Mouse (Mus musculus): ENCODE results near the gene Chst1. TPM values are rescaled to one million over a fixed set of nuclear protein-coding genes. Genes with fewer than 3 reads are reported as not detected.

Gene Chst1
- 25.2 and 31.6 TPM in 2 replicates for polyA plus RNA-seq (2012; rRNA removed)

DNA sequence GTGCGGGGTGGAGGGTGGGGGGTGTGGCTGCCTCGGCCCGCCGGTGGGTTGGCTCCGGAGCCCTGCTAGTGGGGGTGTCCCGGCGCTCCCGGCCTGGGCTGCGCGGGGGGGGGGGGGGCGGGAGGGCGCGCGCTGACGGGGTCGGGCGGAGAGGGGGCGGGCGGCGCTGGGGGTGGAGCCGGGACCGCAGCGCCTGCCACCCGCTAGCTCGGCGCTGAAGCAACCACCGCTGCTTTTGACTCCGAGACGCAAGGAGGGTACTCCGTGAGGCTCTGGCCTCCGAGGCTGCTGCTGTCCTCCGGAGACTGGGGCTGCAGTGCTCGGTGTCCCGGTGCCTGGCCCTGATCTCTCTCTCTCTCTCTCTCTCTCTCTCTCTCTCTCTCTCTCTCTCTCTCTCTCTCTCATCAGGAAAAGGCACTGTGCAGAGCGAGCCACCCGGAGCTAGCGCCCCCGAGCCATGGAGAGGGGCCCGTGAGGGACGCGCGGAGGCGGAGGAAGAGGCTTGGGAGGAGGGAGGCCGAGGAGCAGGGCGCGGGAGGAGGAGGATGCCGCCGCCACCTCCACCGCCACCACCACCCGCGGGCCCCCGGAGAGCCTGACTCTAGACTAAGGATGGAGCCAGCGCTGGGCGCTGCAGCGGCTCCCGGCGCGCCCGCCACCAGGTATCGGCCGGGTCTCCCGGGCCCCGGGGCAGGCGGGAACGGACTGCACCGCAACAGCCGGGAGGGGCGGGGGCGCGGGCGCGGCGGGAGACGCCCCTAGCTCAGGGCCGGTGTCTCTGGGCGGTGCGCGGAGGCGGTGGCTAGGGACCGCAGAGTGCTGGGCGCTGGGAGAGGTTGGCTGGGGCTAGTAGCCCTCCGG is at the start of gene Chst1:
Chst1 (plus strand) TSS at position 221 of the 861 bp plus-strand sequence.

Other genes starting within 250 kb of the Chst1 start
- gene Pex16, start 225.0 kb upstream of the Chst1 start, polyA plus RNA-seq (2012; rRNA removed): 86.2 and 90.2 TPM in 2 replicates
- gene Large2, start 224.8 kb upstream of the Chst1 start, polyA plus RNA-seq (2012; rRNA removed): 78.5 and 128 TPM in 2 replicates
- 3.8 and 4.2 TPM in 2 replicates for gene 1700029I15Rik, start 217.2 kb upstream of the Chst1 start, polyA plus RNA-seq (2012; rRNA removed)
- 52.4 and 56.7 TPM in 2 replicates for gene Mapk8ip1, start 198.4 kb upstream of the Chst1 start, polyA plus RNA-seq (2012; rRNA removed)
- gene Cry2, start 165.7 kb upstream of the Chst1 start, polyA plus RNA-seq (2012; rRNA removed): 41.4 and 56.0 TPM in 2 replicates
- 58.6 and 73.0 TPM in 2 replicates for gene Slc35c1, start 139.2 kb upstream of the Chst1 start, polyA plus RNA-seq (2012; rRNA removed)